Mouse (Mus musculus) limb, embryonic 11.5 days (tissue): ENCODE results near the gene Grem2. TPM values are rescaled to one million over a fixed set of nuclear protein-coding genes. Genes with fewer than 3 reads are reported as not detected.

Experiments
- ATAC-seq: fragments of 200-750 bp; cut with Nextera tagmentation; 2 replicates; pipeline ENCODE4 v1.8.0; 2017; ENCODE audit warnings: low read depth; ENCODE audit not compliant: insufficient number of reproducible peaks, low FRiP score, low TSS enrichment
- DNase-seq: peaks from one replicate; pipeline ENCODE4 v3.0.0-alpha.2; 2015; ENCODE audit warnings: low spot score
- H3K27ac ChIP-seq: fragments of 300-500 bp; sonication (generic); replicated peaks from 2 replicates; pipeline ENCODE4 v1.5.1; 2014; ENCODE audit warnings: low read depth, mild to moderate bottlenecking, low read length
- H3K27me3 ChIP-seq: fragments of 300-500 bp; sonication (generic); 2 replicates; pipeline ENCODE4 v1.6.1; 2014; ENCODE audit warnings: mild to moderate bottlenecking, low read length, mixed read lengths; ENCODE audit not compliant: control insufficient read depth, insufficient read depth
- H3K36me3 ChIP-seq: fragments of 300-500 bp; sonication (generic); 2 replicates; pipeline ENCODE4 v1.6.1; 2014; ENCODE audit warnings: mild to moderate bottlenecking, low read length, moderate library complexity, mixed read lengths; ENCODE audit not compliant: control insufficient read depth, insufficient read depth
- H3K4me1 ChIP-seq: fragments of 300-500 bp; sonication (generic); 2 replicates; pipeline ENCODE4 v1.6.1; 2014; ENCODE audit warnings: low read length, mixed read lengths; ENCODE audit not compliant: control insufficient read depth, insufficient read depth
- H3K4me2 ChIP-seq: fragments of 300-500 bp; sonication (generic); 2 replicates; pipeline ENCODE4 v1.6.1; 2014; ENCODE audit warnings: low read depth, mild to moderate bottlenecking, moderate library complexity; ENCODE audit not compliant: severe bottlenecking
- H3K4me3 ChIP-seq: fragments of 300-500 bp; sonication (generic); 2 replicates; pipeline ENCODE4 v1.5.1; 2014; ENCODE audit warnings: low read depth, low read length
- H3K9ac ChIP-seq: fragments of 300-500 bp; sonication (generic); 2 replicates; pipeline ENCODE4 v1.6.1; 2014; ENCODE audit warnings: mild to moderate bottlenecking, low read length
- H3K9me3 ChIP-seq: fragments of 300-500 bp; sonication (generic); 2 replicates; pipeline ENCODE4 v1.6.1; 2016; ENCODE audit warnings: low read length; ENCODE audit not compliant: control insufficient read depth
- WGBS: fragments of 180-500 bp; shearing (Covaris S2); extraction: QIAGEN DNeasy Blood & Tissue Kit; methylation state at CpG from one replicate; pipeline ENCODE4 v1.1.7; 2014; 5-methylcytosine and 5-hydroxymethylcytosine counted together
- polyA plus RNA-seq: library from polyadenylated mRNA; unstranded; fragments of >200 nt; fragmentation: Nextera tagmentation; extraction: Ambion mirVana; gene quantifications from 2 replicates; pipeline ENCODE4 v1.2.1, GENCODE M21; 2014

The Grem2 gene
- 0.27 and 0.38 TPM in 2 replicates for polyA plus RNA-seq

DNA sequence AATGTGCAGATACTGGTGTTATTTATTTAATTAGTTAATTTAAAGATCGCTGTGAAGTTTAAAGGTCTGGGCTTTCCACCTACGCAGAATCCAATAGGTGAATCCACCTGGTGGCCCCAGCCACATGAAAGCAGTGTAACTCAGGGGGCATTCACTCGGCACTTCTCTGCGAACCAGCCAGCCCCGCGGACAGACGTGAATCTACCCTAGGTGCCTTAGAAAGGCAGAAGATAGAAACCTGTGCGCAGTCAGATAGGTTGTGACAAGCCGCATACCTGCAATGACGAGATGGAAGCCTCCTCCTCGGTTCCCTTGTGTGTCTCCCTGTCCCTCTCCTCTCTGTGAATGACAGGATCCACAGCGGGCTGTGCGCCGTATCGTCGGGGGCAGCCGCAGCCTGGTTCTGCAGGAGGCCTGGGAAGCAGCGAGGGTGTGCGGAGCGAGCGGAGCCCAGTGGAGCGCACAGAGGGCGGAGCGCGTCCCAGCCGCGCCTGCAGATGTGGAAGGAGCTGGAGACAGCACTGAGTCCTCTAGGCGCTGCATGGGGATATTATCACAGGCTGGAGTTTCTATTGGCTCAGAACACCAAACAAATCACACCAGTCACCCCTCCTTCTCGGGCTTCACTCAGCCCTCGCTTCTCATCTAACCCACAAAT, at the start of gene Grem2:
Gene Grem2 (minus strand): TSS at position 522 of the 658 bp plus-strand sequence.
- peak; percentile 86 for ATAC-seq

GRCm38 (mm10) chr1:174959837-174960236, 38.2 kb upstream of the Grem2 start:
- Histone ChIP-seq H3K27me3 (no peaks in the 10 kb centered on the region), H3K4me1 (no peaks in the 10 kb centered on the region), H3K27ac (no peak overlapping the region), H3K9me3 (no peaks in the 10 kb centered on the region), H3K4me3 (no peak overlapping the region), H3K36me3 (no peaks in the 10 kb centered on the region), H3K4me2 (no peak overlapping the region), H3K9ac (no peak overlapping the region)
- DNase-seq (no peak), ATAC-seq (no peak)
- WGBS, result 89% methylated on average over 3 of the region's 3 CpGs

More for the DNA sequence above, at the start of gene Grem2:
- peak within 1 kb of the TSS; percentile 64 for H3K4me2 ChIP-seq
- no peaks in the 10 kb centered on the region for H3K36me3 ChIP-seq
- H3K27me3 ChIP-seq, result no peaks in the 10 kb centered on the region
- H3K9me3 ChIP-seq, result no peaks in the 10 kb centered on the region
- no peak within 1 kb of the TSS for H3K27ac ChIP-seq
- peaks cover 5% of the 10 kb centered on the region; the same call in 1 of the 2 replicates for H3K4me1 ChIP-seq
- 4% methylated on average over 30 of the region's 30 CpGs for WGBS
- H3K4me3 ChIP-seq, result peak within 1 kb of the TSS; percentile 26
- DNase-seq, result peak; percentile 73
- H3K9ac ChIP-seq, result 0 out of 2 replicates have a peak within 1 kb of the TSS, but pooled peaks have one; percentile 27

DNA sequence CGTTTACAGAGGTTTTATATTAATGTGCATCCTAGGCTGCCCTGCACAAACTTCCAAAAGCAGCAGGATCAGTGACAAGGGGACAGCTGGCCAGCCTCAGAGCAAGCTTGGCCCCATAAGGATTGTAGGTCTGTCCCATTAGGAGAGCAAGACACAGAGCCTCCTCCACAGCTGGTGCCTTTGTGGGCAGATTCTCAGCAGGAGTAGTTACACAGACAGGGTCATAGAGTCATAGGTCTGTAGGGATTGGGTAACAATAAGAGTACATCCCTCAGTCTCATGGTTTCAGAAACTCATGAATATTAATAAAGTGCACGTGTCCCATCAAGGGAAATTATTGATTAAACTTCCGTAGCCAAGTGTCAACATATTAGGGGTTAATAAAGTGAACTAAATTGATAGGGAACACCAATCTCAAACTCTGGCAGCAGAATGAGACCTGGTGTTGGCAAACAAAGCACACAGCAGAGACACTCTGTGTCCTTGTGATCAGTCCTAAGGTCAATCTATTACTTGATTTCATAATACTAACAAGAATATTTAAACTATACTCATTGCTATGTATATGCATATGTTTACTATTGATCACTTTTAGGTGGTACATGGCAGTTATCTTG, 9.5 kb upstream of the Grem2 start:
- no peak for DNase-seq
- 80% methylated on average over 3 of the region's 3 CpGs for WGBS
- Histone ChIP-seq H3K27me3 (no peaks in the 10 kb centered on the region), H3K36me3 (no peaks in the 10 kb centered on the region), H3K4me1 (no peaks in the 10 kb centered on the region), H3K9ac (no peak overlapping the region), H3K4me2 (no peak overlapping the region), H3K4me3 (no peak overlapping the region), H3K9me3 (no peaks in the 10 kb centered on the region), H3K27ac (no peak overlapping the region)
- no peak for ATAC-seq

GRCm38 (mm10) chr1:174929459-174930181, 8.0 kb upstream of the Grem2 start:
- no peak for ATAC-seq
- Histone ChIP-seq H3K36me3 (no peaks in the 10 kb centered on the region), H3K4me1 (no peaks in the 10 kb centered on the region), H3K27me3 (no peaks in the 10 kb centered on the region), H3K9me3 (no peaks in the 10 kb centered on the region), H3K4me2 (no peak overlapping the region), H3K27ac (no peak overlapping the region), H3K4me3 (no peak overlapping the region), H3K9ac (no peak overlapping the region)
- WGBS, result 90% methylated on average over 7 of the region's 7 CpGs
- DNase-seq, result no peak

DNA sequence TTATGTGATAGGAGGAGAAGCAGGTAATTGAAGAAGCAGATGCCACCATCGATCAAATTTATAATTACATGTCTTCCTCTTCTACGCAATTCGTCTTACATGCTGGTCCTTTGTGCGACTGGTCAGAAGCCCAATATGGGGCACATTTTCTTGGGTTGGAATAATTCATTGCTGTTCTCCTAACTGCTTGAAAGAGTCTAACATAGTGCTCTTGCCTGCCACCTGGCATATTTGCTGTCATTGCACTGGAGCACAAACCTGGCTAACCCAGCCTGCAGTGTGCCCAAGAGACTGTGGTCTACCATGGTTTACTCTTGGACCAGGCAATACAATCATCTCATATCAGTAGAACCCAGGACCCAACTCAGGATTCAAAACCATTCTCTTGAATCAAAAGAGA, 2.7 kb downstream of the Grem2 start:
- Histone ChIP-seq H3K9ac (no peak overlapping the region), H3K4me3 (no peak overlapping the region), H3K4me2 (no peak overlapping the region), H3K9me3 (no peaks in the 10 kb centered on the region), H3K27ac (no peak overlapping the region), H3K4me1 (peaks cover 5% of the 10 kb centered on the region; the same call in 1 of the 2 replicates), H3K27me3 (no peaks in the 10 kb centered on the region), H3K36me3 (no peaks in the 10 kb centered on the region)
- no peak for DNase-seq
- WGBS, result 92% methylated on average over 4 of the region's 4 CpGs
- ATAC-seq, result no peak

DNA sequence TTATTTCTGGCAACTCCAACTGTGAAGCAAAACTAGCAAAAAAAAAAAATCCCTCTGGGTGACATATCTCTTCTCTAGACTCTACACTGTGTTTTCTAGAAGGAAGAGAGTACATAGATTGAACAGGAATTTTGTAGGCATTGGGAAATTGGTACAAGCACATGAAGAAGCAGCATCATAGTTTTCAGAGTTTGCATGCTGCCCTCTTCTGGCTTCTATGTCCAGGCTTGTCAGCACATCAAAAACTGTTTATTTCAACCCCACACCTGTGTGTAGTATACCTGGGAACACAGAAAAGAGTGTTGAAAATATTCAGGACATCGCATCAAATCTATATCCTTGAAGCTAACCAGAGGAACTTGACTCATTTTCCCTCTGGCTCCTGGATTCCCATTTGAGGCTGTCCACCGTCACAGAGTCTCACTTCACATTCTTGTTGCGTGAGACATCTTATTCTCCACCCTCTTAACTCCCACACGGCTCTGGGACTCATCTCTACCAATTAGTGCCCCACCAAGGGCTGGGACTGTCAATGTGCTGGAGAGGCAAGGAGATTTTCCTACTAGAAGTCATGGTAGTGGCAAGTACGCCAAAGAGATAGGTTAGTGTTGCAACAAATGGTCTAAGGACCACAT, 3.3 kb downstream of the Grem2 start:
- H3K4me2 ChIP-seq, result no peak overlapping the region
- H3K36me3 ChIP-seq, result no peaks in the 10 kb centered on the region
- no peak for DNase-seq
- 84% methylated on average over 5 of the region's 5 CpGs for WGBS
- H3K4me3 ChIP-seq, result no peak overlapping the region
- H3K4me1 ChIP-seq, result peaks cover 5% of the 10 kb centered on the region; the same call in 1 of the 2 replicates
- no peaks in the 10 kb centered on the region for H3K27me3 ChIP-seq
- H3K27ac ChIP-seq, result no peak overlapping the region
- no peaks in the 10 kb centered on the region for H3K9me3 ChIP-seq
- H3K9ac ChIP-seq, result no peak overlapping the region
- ATAC-seq, result no peak

DNA sequence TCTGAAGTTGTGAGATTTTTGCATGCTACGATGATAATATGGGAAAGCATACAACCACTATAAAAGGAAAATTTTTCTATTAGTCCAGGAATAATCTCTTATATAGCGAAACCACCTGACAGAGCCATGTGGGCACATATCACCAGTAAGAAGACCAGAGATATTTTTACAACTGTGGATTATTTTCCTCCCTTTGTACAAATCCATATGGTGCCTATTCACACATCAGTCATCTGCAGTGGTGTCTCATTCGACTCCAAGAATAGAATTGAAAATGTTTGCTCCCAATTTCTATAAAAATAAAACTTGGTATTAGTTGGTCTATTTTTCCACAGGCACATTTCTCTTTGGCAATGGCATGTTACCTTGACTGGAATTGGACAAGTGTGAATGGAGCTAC, 11.8 kb downstream of the Grem2 start:
- Histone ChIP-seq H3K36me3 (no peaks in the 10 kb centered on the region), H3K4me3 (no peak overlapping the region), H3K4me1 (no peaks in the 10 kb centered on the region), H3K4me2 (no peak overlapping the region), H3K9ac (no peak overlapping the region), H3K9me3 (no peaks in the 10 kb centered on the region), H3K27me3 (no peaks in the 10 kb centered on the region), H3K27ac (no peak overlapping the region)
- WGBS, result 87% methylated on average over 3 of the region's 3 CpGs
- DNase-seq (no peak), ATAC-seq (no peak)

GRCm38 (mm10) chr1:174908232-174908631, 13.4 kb downstream of the Grem2 start:
- H3K4me3 ChIP-seq, result no peak overlapping the region
- no peak for DNase-seq
- no peak overlapping the region for H3K27ac ChIP-seq
- no peaks in the 10 kb centered on the region for H3K9me3 ChIP-seq
- H3K4me2 ChIP-seq, result no peak overlapping the region
- ATAC-seq, result no peak
- H3K27me3 ChIP-seq, result no peaks in the 10 kb centered on the region
- no peaks in the 10 kb centered on the region for H3K36me3 ChIP-seq
- 87% methylated on average over 5 of the region's 5 CpGs for WGBS
- no peaks in the 10 kb centered on the region for H3K4me1 ChIP-seq
- H3K9ac ChIP-seq, result no peak overlapping the region
